Mouse (Mus musculus): ENCODE measurements around the gene Mkrn1.
"Not testable (repeated sequence)": the region's sequence is repeated elsewhere in the genome, so short reads cannot be mapped to it uniquely, and the experiment has no call there.

The Mkrn1 gene

DNA sequence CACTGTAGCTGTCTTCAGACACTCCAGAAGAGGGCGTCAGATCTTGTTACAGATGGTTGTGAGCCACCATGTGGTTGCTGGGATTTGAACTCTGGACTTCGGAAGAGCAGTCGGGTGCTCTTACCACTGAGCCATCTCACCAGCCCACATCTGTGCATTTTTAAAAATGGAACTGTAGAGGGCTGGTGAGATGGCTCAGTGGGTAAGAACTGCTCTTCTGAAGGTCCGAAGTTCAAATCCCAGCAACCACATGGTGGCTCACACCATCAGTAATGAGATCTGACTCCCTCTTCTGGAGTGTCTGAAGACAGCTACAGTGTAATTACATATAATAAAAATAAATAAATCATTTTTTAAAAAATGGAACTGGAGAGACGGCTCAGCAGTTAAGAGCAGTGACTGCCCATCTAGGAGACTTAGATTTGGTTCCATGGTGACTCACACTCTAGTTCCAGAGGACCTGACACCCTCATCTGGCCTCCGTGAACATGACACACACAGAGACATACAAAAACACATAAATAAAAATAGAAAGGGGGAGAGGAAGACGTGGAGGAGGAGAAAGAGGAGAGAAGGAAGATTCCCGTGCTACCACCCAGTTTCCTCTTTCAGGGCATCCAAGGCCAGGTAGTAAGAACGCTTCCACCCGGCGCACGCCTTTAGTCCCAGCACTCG lies 42.0 kb downstream of the Mkrn1 start:
- DNase-seq = not testable (repeated sequence)

DNA sequence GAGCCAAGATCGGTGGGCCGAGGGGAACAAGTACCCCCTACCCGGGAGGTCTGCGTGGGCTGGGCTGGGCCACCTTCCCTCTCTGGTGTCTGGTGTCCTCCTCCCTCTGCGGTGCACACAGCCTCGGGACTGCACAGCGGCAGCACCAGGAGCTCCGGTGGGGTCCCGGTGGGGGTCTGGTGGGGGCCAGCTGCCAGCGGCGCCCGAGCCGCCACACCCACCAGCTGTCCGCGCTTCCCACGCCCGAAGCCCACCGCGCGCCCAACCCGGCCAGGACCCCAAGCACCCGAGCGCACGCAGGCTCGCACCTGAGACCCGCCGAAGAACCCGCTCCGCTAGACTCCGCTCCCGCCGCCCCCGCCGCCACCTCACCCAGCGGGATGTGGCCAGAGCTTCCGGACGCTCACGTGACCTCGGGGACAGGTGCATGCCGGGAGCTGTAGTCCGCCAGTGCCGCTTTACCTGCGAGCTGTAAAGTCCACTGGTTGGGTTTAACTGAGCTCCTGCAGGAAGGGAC lies 42.9 kb downstream of the Mkrn1 start, which contains the start of gene Slc37a3:
Gene Slc37a3 (minus strand): TSS at position 365 of the 517 bp plus-strand sequence.
- peak; percentile 93 for DNase-seq

- no peak for DNase-seq
These were observed 43.5 kb downstream of the Mkrn1 start for GRCm38 (mm10) chr6:39376775-39377174.

DNA sequence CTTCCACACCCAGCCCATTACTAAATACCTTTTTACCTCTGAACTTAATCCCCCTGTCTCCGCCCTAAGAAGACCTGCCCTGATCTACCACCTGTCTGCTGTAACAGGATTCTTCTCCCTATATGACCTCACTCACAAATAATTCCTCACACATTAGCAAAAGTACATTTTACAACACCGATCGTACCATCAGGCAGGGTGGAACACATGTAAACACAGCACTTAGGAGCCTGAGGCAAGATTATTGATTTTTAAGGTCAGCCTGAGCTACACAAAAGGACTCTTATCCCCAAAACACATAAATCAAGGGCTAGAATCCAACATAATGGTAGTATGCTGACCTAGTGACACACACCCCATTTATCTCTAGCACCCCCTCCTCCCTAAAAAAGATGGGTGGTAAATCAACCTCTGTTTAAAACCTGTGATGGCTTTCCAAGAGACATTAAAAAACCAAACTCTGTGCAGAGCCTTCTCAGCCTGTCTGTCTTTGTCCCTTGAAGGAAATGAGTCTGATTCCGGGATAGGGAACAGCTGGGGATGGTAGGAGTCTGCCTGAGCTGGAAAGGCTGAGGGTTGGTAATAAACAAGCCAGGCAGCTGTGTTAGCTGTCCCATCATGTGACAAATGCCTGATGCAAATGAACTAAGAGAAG lies 46.8 kb downstream of the Mkrn1 start:
- no peak for DNase-seq

DNA sequence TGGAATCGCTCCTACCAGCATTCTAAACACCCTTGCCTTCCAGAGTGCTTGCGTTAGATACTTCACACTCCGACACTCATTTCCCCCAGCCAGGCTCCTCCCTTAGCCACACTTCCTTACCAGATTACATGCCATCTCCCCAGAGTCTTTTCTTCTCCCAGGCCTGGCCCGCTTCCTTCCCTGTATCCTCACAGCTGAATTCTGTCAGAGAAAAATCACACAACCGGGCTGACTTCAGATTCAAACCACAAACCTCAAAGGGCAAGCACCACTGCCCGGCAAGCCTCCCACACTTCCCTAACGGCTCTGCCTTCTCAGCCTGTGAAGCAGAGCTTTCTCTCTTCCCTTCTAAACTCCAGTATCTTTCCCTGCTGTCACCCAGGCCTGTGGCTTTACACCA lies 47.5 kb downstream of the Mkrn1 start:
- no peak for DNase-seq

DNA sequence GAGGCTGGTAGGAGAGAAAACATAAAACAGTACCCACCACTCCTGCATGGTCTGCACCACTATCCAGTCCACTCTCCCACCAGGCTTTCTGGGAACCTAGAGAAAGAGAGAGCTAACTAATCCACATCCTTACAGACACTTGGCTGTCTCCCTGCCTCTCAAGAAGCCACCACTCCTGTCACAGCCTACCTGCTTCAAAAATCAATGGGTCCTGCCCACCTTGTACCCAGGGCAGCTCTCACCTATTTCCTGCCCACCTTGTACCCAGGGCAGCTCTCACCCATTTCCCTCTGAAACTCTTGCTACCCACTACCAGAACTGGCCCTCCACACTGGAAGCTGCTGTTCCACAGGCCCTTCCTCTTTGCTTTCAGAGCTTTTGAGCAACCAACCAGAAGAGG lies 48.2 kb downstream of the Mkrn1 start:
- no peak for DNase-seq

DNA sequence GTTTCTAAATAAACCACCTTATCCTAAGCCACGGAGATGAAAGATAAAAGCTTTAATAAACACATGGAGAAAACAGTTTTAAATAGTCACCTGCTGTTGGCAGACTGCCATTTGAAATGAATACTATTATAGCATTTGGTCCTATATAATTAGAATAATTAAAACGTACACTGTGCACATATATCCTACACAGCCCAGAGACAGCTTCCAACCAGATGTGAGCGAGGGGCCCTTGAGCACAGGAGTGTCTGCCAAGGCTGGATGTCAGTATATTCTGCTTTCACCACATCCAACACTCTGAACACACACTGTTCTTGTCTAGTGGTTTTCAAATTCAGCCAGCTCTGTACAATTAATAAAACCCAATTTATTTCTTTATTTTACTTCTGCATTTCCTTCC lies 50.6 kb downstream of the Mkrn1 start:
- no peak for DNase-seq

GRCm38 (mm10) chr6:39362684-39363083 lies 57.6 kb downstream of the Mkrn1 start:
- no peak for DNase-seq

- not testable (repeated sequence) for DNase-seq
These were observed 61.1 kb downstream of the Mkrn1 start for GRCm38 (mm10) chr6:39359207-39359606.

DNA sequence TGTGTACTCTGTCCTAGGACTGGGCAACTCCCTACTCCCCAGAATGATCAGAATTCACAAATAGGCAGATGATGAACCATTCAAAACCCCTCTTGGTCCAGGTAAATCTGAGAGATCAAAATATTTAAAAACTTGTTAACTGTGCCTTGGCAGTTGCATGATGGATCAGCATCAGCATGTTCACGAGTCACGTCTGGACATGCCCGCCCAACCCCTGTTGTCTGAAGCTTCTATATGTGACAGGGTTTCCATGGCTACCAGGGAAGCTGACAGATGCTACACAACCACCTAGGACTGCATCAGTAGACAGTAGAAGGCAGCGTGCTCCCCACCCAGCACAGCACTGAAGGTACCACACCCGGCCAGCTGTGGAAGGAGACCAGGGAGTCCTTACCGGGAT lies 71.3 kb downstream of the Mkrn1 start:
- no peak for DNase-seq

- peak; percentile 46 for DNase-seq
These were observed 72.1 kb downstream of the Mkrn1 start for GRCm38 (mm10) chr6:39347880-39348814.
